Mouse (Mus musculus): ENCODE results near the gene Impdh2. TPM values are rescaled to one million over a fixed set of nuclear protein-coding genes. Genes with fewer than 3 reads are reported as not detected.
"Not testable (repeated sequence)": the region's sequence is repeated elsewhere in the genome, so short reads cannot be mapped to it uniquely, and the experiment has no call there.

The Impdh2 gene
- total RNA-seq, 2 experiments from 2014 or later, result 51.9 to 54.0 TPM

DNA sequence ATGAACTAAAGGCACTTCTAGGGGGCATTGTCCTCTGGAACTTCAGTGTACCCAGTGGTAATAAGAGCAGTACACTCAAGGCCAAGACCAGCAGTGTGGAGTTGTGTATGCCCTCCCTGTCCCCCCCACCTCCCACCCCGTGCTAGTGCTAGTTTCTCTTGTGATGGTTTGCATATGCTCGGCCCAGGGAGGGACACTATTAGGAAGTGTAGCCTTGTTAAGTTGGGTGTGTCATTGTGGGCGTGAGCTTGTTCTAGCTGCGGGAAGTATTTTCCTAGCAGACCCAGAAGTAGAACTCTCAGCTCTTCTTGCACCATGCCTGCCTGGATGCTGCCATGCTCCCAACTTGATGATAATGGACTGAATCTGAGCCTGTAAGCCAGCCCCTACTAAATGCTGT, 41.9 kb downstream of the Impdh2 start:
- no peak for DNase-seq

GRCm38 (mm10) chr9:108607929-108608328, 47.8 kb downstream of the Impdh2 start:
- not testable (repeated sequence) for DNase-seq

GRCm38 (mm10) chr9:108608889-108609288, 48.8 kb downstream of the Impdh2 start:
- DNase-seq, result no peak

- DNase-seq, result no peak
Observed at GRCm38 (mm10) chr9:108611488-108611887, 51.4 kb downstream of the Impdh2 start.

Small RNA genes lying within 50 kb of the gene (microRNA-seq; reads per million reads assigned to microRNA genes)
- 0 reads per million in 2 experiments for gene Gm24083 (ENCODE audit: borderline replicate concordance in 2 of 2)
- gene Mir191 (ENCODE audit: borderline replicate concordance in 2 of 2), result 0 reads per million in 2 experiments
- 399 to 961 reads per million in 2 experiments for gene Mir425 (ENCODE audit: borderline replicate concordance in 2 of 2)

Other genes with a start within 250 kb of the Impdh2 start
- 10 to 100 TPM; 74.4 to 92.9 TPM for gene Gpx1, start 221.4 kb upstream of the Impdh2 start, total RNA-seq (2021)
- gene Usp4, start 212.4 kb upstream of the Impdh2 start, total RNA-seq (2021), result 10 to 100 TPM; 61.7 to 64.9 TPM
- gene 1700102P08Rik, start 167.5 kb upstream of the Impdh2 start, total RNA-seq (2021), result under 1 TPM; 0.40 to 0.46 TPM
- not detected for gene Ccdc36, start 131.8 kb upstream of the Impdh2 start, total RNA-seq (2021)
- not detected for gene BC048562, start 123.8 kb upstream of the Impdh2 start, total RNA-seq (2021)
- gene Ccdc71, start 99.8 kb upstream of the Impdh2 start, total RNA-seq (2021), result 10 to 100 TPM; 16.3 to 17.2 TPM
- gene Klhdc8b, start 98.7 kb upstream of the Impdh2 start, total RNA-seq (2021), result 1 to 10 TPM; 3.3 to 3.8 TPM
- 100 to 1,000 TPM; 142 to 152 TPM for gene Lamb2, start 80.5 kb upstream of the Impdh2 start, total RNA-seq (2021)
- 100 to 1,000 TPM; 101 to 103 TPM for gene Usp19, start 69.7 kb upstream of the Impdh2 start, total RNA-seq (2021)
- gene Qars, start 52.6 kb upstream of the Impdh2 start, total RNA-seq (2021), result 10 to 100 TPM; 64.1 to 77.4 TPM
- gene Qrich1, start 43.5 kb upstream of the Impdh2 start, total RNA-seq (2021), result 10 to 100 TPM; 41.2 to 50.5 TPM
- 10 to 100 TPM; 28.2 to 37.5 TPM for gene Ndufaf3, start 7.1 kb downstream of the Impdh2 start, total RNA-seq (2021)
- 10 to 100 TPM in 1 of 2 experiments, 1 to 10 TPM in 1; 7.6 to 10.4 TPM for gene Dalrd3, start 9.6 kb downstream of the Impdh2 start, total RNA-seq (2021)
- gene Wdr6, start 18.5 kb downstream of the Impdh2 start, total RNA-seq (2021), result 1 to 10 TPM; 5.2 to 5.3 TPM
- gene P4htm, start 37.4 kb downstream of the Impdh2 start, total RNA-seq (2021), result 1 to 10 TPM; 2.8 to 3.1 TPM
- gene Arih2, start 89.1 kb downstream of the Impdh2 start, total RNA-seq (2021), result 10 to 100 TPM; 52.7 to 61.0 TPM
- gene Slc25a20, start 101.8 kb downstream of the Impdh2 start, total RNA-seq (2021), result 10 to 100 TPM; 67.1 to 73.5 TPM
- gene Prkar2a, start 129.0 kb downstream of the Impdh2 start, total RNA-seq (2021), result 100 to 1,000 TPM; 122 to 134 TPM
- gene Ip6k2, start 223.5 kb downstream of the Impdh2 start, total RNA-seq (2021), result 10 to 100 TPM; 14.6 to 17.8 TPM
- 1 to 10 TPM; 3.8 TPM for gene Nckipsd, start 248.1 kb downstream of the Impdh2 start, total RNA-seq (2021)